Mouse (Mus musculus) heart, embryonic 12.5 days (tissue): Measurements from ENCODE around the gene Ttll1. TPM values are rescaled to one million over a fixed set of nuclear protein-coding genes. Genes with fewer than 3 reads are reported as not detected.

Experiments used
- ATAC-seq: fragments of 200-750 bp; cut with Nextera tagmentation; 2 replicates; pipeline ENCODE4 v1.8.0; 2017; ENCODE audit warnings: moderate TSS enrichment, moderate library complexity; ENCODE audit not compliant: insufficient number of reproducible peaks, low FRiP score
- H3K27ac ChIP-seq: fragments of 300-500 bp; sonication (generic); 2 replicates; pipeline ENCODE4 v1.5.1; 2016; ENCODE audit warnings: mild to moderate bottlenecking, moderate library complexity; ENCODE audit not compliant: poor library complexity, severe bottlenecking
- H3K27me3 ChIP-seq: fragments of 300-500 bp; sonication (generic); replicated peaks from 2 replicates; pipeline ENCODE4 v1.6.1; 2016; ENCODE audit warnings: mild to moderate bottlenecking, moderate library complexity
- H3K36me3 ChIP-seq: fragments of 300-500 bp; sonication (generic); 2 replicates; pipeline ENCODE4 v1.6.1; 2016; ENCODE audit warnings: mild to moderate bottlenecking, moderate library complexity
- H3K4me1 ChIP-seq: fragments of 300-500 bp; sonication (generic); replicated peaks from 2 replicates; pipeline ENCODE4 v1.6.1; 2016; ENCODE audit warnings: mild to moderate bottlenecking
- H3K4me2 ChIP-seq: fragments of 300-500 bp; sonication (generic); 2 replicates; pipeline ENCODE4 v1.6.1; 2016; ENCODE audit warnings: mild to moderate bottlenecking, moderate library complexity
- H3K4me3 ChIP-seq: fragments of 300-500 bp; sonication (generic); 2 replicates; pipeline ENCODE4 v1.5.1; 2016; ENCODE audit warnings: mild to moderate bottlenecking
- H3K9ac ChIP-seq: fragments of 300-500 bp; sonication (generic); 2 replicates; pipeline ENCODE4 v1.6.1; 2016; ENCODE audit warnings: mild to moderate bottlenecking, moderate library complexity
- H3K9me3 ChIP-seq: fragments of 300-500 bp; sonication (generic); replicated peaks from 2 replicates; pipeline ENCODE4 v1.6.1; 2016; ENCODE audit warnings: mild to moderate bottlenecking, moderate library complexity
- WGBS: fragments of 180-500 bp; shearing (Covaris S2); methylation state at CpG from one replicate; pipeline ENCODE4 v1.1.7; 2016; 5-methylcytosine and 5-hydroxymethylcytosine counted together
- polyA plus RNA-seq: library from polyadenylated mRNA; unstranded; fragments of >200 nt; fragmentation: Nextera tagmentation; extraction: Ambion mirVana; gene quantifications from 2 replicates; pipeline ENCODE4 v1.2.1, GENCODE M21; 2016

The Ttll1 gene
- polyA plus RNA-seq, 1 experiment from 2014 or later = 25.4 TPM

DNA sequence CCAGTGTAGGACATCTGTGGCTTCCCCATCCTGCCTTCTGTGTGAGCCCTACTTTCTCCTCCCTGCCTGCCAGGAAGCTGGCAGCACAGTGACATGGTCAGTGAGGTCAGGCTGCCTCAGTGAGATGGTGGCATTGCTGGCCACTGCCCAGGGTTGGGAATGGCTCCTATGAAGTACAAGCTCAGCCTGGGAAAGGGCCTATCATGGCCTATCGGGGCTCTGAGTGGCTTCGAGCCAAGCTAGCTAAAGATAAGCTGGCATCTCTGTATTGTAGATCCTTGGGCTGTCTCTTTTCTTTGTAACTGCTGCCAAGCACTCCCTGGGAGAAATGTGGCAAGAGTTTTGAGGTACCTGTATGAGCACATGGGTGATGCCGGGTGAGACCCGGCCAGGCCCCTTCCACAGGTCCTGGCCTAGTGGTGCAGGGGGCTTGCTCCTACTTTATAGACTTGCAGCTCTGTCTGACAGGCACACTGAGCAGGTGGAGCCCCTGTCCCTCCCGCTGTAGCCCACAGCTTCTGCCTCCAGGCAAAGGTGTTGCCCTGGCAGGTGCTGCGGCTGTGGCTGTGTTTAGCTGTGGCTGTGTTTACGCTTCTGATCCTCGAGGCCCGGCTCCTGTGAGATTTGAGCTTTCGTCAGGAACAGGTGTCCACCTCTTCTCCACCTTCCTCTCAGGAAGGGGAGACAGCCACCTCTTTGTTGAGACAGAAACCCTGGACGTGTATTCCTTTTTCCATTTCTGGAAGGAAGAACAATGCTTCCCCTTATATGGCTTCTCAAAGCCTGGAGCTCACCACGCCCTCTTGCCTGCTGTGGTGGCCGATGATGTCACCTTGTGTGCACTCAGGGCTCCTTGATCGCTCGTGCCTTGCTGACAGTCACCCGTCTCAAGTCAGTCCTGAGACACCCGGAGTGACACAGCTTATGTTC is 24.5 kb upstream of the Ttll1 start:
- 42% methylated on average over 17 of the region's 17 CpGs for WGBS
- Histone ChIP-seq H3K27ac (peak overlapping the region; percentile 92), H3K9ac (peak overlapping the region; percentile 56; the same call in 1 of the 2 replicates), H3K4me3 (no peak overlapping the region), H3K4me2 (peak overlapping the region; percentile 14; the same call in 1 of the 2 replicates), H3K9me3 (0 out of 2 replicates have a peak, but pooled peaks cover 2% of the 10 kb centered on the region), H3K36me3 (peaks cover 35% of the 10 kb centered on the region), H3K27me3 (no peaks in the 10 kb centered on the region), H3K4me1 (peaks cover 54% of the 10 kb centered on the region)
- ATAC-seq = peak; percentile 58; the same call in 1 of the 2 replicates

DNA sequence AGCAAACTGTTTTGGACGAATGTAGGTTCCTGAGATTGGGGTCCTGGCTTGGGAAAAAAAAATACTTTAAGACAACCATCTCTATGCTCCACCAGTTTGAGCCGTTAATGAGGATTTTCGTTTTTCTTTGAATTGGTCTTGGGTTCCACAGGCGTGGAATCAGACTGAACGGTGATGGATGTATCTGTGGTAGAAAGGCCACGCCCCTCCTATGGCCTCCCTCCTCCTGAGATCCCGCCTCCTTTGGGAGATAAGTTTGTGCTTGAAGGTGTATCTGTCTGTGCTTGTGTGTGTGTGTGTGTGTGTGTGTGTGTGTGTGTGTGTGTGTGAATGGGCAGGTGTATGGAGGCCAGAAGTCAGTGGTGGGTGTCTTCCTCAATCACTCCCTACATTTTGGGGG is 21.9 kb upstream of the Ttll1 start:
- ATAC-seq = no peak
- 72% methylated on average over 7 of the region's 7 CpGs for WGBS
- no peaks in the 10 kb centered on the region for H3K27me3 ChIP-seq
- 0 out of 2 replicates have a peak, but pooled peaks cover 2% of the 10 kb centered on the region for H3K9me3 ChIP-seq
- peaks cover 31% of the 10 kb centered on the region for H3K36me3 ChIP-seq
- H3K4me1 ChIP-seq = peaks cover 66% of the 10 kb centered on the region
- no peak overlapping the region for H3K4me3 ChIP-seq
- H3K4me2 ChIP-seq = no peak overlapping the region
- H3K9ac ChIP-seq = no peak overlapping the region
- H3K27ac ChIP-seq = no peak overlapping the region

DNA sequence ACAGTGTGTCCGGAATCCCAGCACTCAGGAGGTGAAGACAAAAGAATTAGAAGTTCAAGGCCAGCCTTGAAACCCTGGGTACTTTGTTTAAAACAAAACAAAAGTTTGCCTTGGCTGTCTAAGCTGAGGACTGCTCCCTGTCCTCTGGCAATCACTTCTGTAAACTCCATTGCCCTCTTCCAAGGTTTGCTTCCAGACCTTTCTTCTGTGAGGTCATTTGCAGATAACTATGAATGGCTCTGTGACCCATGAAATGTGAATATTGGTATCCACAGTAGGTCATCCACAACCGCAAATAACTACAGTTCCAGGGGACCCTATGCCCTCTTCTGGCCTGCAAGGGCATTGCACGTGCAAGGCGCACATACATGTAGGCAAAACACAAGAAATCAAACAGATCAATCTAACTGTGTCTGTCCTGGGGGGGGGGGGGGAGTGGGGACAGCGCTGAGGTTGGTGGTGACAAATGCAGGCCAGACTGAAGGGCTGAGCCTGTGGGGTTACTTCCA is 21.3 kb upstream of the Ttll1 start:
- WGBS = 84% methylated on average over 5 of the region's 5 CpGs
- Histone ChIP-seq H3K4me2 (no peak overlapping the region), H3K9ac (no peak overlapping the region), H3K27ac (no peak overlapping the region), H3K9me3 (0 out of 2 replicates have a peak, but pooled peaks cover 2% of the 10 kb centered on the region), H3K4me1 (peaks cover 70% of the 10 kb centered on the region), H3K4me3 (no peak overlapping the region), H3K27me3 (no peaks in the 10 kb centered on the region), H3K36me3 (peaks cover 31% of the 10 kb centered on the region)
- ATAC-seq = no peak

DNA sequence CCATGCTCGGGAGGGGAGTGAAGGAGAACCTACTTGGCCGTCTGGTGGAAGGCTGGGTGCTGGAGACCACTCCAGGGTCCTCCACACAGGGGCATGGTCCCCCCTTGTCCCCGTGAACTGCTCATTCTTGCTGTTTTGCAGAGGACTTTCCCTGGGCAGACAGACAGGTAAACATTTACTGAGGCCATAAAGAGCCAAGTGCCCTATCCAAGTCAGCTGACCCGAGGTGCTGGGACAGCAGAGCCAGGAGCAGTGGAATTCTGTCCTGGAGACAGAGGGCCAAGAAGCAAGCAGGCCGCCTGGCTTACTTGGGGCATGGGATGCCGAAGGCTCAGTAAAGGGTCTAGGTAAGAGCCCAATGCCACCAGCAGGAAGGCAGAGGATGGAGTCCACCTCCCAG is 20.0 kb upstream of the Ttll1 start:
- Histone ChIP-seq H3K27me3 (no peaks in the 10 kb centered on the region), H3K9ac (no peak overlapping the region), H3K4me1 (peaks cover 68% of the 10 kb centered on the region), H3K27ac (peak overlapping the region; percentile 54; the same call in 1 of the 2 replicates), H3K36me3 (peaks cover 27% of the 10 kb centered on the region), H3K9me3 (no peaks in the 10 kb centered on the region), H3K4me3 (no peak overlapping the region), H3K4me2 (no peak overlapping the region)
- 79% methylated on average over 6 of the region's 6 CpGs for WGBS
- no peak for ATAC-seq

DNA sequence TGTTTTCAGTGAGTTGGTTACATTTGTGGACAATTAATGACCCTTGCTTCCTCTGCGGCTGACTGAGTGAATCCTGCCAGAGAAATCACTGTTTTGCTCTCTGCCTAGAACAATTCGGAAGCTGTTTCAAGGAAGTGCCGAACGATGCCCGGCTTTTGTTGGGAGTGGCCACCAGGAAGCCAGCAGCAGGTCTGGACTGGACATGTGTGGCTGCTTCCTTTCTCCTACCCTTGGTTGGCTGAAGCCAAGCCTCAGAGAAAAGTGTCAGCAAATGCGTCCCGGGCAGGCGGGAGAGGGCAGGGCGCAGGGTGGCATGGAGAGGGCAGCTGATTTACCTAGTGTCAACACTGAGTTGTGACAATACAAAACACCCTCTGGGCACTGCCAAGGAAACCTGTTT is 19.5 kb upstream of the Ttll1 start:
- Histone ChIP-seq H3K9me3 (no peaks in the 10 kb centered on the region), H3K27ac (peak overlapping the region; percentile 54; the same call in 1 of the 2 replicates), H3K4me3 (no peak overlapping the region), H3K4me2 (peak overlapping the region; percentile 95; the same call in 1 of the 2 replicates), H3K9ac (0 out of 2 replicates have a peak overlapping the region, but pooled peaks have one; percentile 13), H3K36me3 (peaks cover 27% of the 10 kb centered on the region), H3K27me3 (no peaks in the 10 kb centered on the region), H3K4me1 (peaks cover 68% of the 10 kb centered on the region)
- 73% methylated on average over 9 of the region's 9 CpGs for WGBS
- no peak for ATAC-seq

DNA sequence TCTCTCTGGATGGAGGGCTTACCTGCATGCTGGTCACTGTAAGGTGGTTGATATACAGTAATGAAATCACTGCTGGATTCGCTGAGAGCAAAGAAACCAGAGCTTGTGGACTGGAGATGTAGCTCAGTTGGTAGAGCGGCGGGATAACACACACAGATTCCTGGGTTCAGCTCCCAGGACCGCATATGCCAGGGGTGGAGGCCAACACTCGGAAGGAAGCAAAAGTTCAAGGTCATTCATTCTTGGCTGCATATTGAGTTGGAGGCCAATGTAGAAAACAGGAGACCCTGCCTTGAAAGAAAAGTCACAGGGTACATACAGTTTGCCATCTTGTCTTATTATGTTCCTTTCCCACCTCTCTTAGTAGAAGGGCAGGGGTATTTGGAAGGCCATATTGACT is 19.1 kb upstream of the Ttll1 start:
- 0 out of 2 replicates have a peak overlapping the region, but pooled peaks have one; percentile 13 for H3K9ac ChIP-seq
- no peak for ATAC-seq
- peaks cover 27% of the 10 kb centered on the region for H3K36me3 ChIP-seq
- H3K27ac ChIP-seq = peak overlapping the region; percentile 54; the same call in 1 of the 2 replicates
- WGBS = 77% methylated on average over 5 of the region's 5 CpGs
- peaks cover 68% of the 10 kb centered on the region for H3K4me1 ChIP-seq
- H3K27me3 ChIP-seq = no peaks in the 10 kb centered on the region
- H3K4me2 ChIP-seq = peak overlapping the region; percentile 95; the same call in 1 of the 2 replicates
- H3K4me3 ChIP-seq = no peak overlapping the region
- H3K9me3 ChIP-seq = no peaks in the 10 kb centered on the region

DNA sequence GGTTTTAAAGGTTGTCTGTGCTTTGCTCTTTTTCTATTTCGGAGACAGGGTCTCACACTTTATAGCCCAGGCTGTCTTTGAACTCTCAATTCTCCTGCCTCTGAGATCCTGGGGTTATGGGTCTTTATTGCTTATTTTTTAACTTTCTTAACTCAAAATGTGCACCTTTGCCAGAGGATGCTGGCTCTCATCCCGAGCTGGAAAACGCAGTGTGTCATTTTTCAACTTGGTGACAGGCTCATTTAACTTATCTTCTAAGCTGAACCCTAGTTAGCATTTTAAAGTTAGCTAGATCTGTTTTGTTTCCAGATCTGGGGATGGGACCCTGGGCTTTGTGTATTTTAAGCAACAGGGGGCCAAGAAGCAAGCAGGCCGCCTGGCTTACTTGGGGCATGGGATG is 18.2 kb upstream of the Ttll1 start:
- H3K4me3 ChIP-seq = no peak overlapping the region
- ATAC-seq = no peak
- H3K9me3 ChIP-seq = no peaks in the 10 kb centered on the region
- peaks cover 23% of the 10 kb centered on the region for H3K36me3 ChIP-seq
- 0 out of 2 replicates have a peak overlapping the region, but pooled peaks have one; percentile 22 for H3K9ac ChIP-seq
- H3K27ac ChIP-seq = peak overlapping the region; percentile 54; the same call in 1 of the 2 replicates
- 43% methylated on average over 4 of the region's 4 CpGs for WGBS
- H3K4me2 ChIP-seq = peak overlapping the region; percentile 95
- no peaks in the 10 kb centered on the region for H3K27me3 ChIP-seq
- H3K4me1 ChIP-seq = peaks cover 71% of the 10 kb centered on the region

DNA sequence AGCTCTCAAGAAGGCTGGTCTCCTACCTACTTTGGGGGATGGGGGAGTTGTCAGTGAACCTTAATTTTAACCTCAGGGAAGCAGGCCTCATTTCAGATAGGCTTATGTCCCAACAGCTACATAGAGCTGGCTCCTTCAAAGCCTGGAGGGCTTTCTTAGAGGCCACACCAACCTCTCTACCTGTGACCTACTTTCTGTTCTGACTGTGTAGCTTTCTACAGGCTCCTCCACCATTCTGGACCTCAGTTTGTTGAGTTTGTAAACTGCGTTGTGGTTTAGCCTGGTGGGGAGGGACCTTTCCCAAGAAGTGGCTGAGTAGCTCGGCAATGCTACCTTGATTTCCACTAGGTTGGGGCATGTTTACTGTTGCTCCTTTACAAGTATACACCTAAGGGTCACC is 17.1 kb upstream of the Ttll1 start:
- Histone ChIP-seq H3K4me2 (peak overlapping the region; percentile 95), H3K36me3 (peaks cover 16% of the 10 kb centered on the region), H3K9ac (peak overlapping the region; percentile 88), H3K4me1 (peaks cover 73% of the 10 kb centered on the region), H3K27me3 (no peaks in the 10 kb centered on the region), H3K9me3 (no peaks in the 10 kb centered on the region), H3K4me3 (peak overlapping the region; percentile 81), H3K27ac (no peak overlapping the region)
- 56% methylated on average over 2 of the region's 2 CpGs for WGBS
- no peak for ATAC-seq

DNA sequence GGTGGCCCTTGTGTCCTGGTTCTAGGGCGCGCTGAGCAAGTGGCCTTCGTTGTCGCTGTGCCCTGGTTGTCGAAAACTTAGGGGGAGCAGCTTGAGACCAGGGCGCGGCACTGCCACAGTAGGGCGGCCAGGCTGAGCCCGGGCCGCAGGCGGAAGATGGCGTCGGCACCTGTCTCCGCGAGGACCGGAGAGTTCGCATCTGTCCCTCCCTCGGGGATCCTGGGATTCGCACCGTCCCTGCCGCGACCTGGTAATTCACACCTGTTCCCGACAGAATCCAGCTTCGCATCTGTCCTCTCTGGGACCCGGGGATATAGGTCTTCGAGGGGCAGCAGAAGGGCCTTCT is 16.4 kb upstream of the Ttll1 start:
- H3K27me3 ChIP-seq = no peaks in the 10 kb centered on the region

DNA sequence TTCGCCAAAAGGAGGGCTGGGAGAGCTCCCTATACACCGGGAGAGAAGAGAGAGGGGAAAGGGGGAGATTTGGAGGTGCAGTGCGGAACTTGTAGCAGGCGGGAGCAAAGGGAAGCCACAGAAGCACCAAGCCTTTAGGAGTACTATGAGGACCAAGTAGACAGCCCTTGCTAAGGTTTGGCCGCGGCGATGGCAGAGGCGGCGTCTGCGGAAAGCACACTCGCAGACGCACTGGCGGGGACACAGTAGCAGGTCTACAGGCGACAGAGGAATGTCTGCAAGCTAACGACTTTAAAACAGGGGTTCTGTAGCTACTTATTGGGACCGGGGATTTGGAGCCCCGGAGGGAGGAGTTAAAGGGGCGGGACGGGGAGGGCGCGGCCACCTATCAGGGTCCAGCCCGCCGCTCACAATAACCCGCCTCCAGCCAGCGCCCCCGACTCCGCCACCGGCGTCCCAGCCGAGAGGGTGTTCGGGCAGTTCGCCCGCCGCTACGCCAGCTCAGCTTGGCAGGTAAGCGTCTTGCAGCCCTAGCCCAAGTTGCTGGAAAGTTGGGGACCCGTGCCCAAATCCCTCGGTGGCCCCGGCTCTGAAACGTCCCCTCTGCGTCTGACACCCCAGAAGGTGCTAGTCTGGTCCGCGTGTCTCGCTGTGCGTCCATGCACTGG is 15.9 kb upstream of the Ttll1 start, which contains the start of gene Bik:
Bik (plus strand) TSS at position 439 of the 668 bp plus-strand sequence.
- Histone ChIP-seq H3K27ac (peak within 1 kb of the TSS; percentile 97; the same call in 1 of the 2 replicates), H3K4me1 (peaks cover 82% of the 10 kb centered on the region)

More for the DNA sequence above, 16.4 kb upstream of the Ttll1 start:
- Histone ChIP-seq H3K27ac (0 out of 2 replicates have a peak overlapping the region, but pooled peaks have one; percentile 61), H3K4me2 (peak overlapping the region; percentile 95), H3K4me1 (peaks cover 77% of the 10 kb centered on the region), H3K9me3 (no peaks in the 10 kb centered on the region), H3K4me3 (peak overlapping the region; percentile 81), H3K9ac (peak overlapping the region; percentile 88), H3K36me3 (peaks cover 13% of the 10 kb centered on the region)
- WGBS = 2% methylated on average over 26 of the region's 26 CpGs
- ATAC-seq = no peak

More for the DNA sequence above, 15.9 kb upstream of the Ttll1 start, which contains the start of gene Bik:
- Histone ChIP-seq H3K9me3 (no peaks in the 10 kb centered on the region), H3K4me3 (peak within 1 kb of the TSS; percentile 81), H3K4me2 (peak within 1 kb of the TSS; percentile 95), H3K9ac (peak within 1 kb of the TSS; percentile 88), H3K36me3 (peaks cover 9% of the 10 kb centered on the region), H3K27me3 (no peaks in the 10 kb centered on the region)
- WGBS = under 1% methylated on average over 44 of the region's 45 CpGs
- ATAC-seq = peak; percentile 72
